Mouse (Mus musculus) A20 (cell line): Measurements from ENCODE around the gene Fzd5.

Experiments
- DNase-seq: peaks from one replicate; pipeline ENCODE4 v3.0.0-alpha.2; 2011; ENCODE audit warnings: low read depth, low spot score

The Fzd5 gene

DNA sequence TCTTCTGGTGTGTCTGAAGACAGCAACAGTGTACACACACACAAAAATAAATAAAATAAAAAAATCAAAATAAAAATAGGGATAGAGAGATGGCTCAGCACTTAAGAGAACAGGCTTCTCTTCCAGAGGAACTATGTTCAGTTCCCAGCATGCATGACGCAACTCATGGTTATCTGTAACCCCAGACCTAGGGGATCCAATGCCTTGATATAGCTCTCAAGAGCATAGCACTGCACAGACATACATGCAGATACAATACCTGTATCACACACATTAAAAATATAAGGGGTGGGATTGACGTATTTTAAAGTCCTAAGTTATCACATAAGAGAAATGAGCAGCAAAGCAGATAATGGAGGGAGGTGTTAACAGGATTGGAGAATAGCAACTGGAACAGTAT, 53.1 kb downstream of the Fzd5 start:
- no peak for DNase-seq

DNA sequence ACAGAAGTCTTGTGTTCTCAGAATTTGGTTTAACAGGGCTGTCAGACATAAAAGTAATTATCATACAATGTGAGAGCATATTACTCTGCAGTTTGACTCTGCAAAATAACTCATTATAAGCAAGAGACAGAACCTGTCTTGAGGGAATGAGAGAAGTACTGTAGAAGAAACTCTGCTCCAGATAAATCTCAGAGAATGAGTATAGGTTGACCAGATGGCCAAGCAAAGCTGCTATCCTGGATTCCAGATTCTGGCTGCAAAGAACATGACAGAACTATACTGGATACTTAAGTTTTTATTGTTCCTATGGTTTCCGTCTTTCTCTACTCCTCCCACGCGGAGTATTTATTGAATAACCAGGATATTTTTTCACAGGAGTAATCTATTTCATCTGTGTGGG, 54.5 kb downstream of the Fzd5 start:
- no peak for DNase-seq

DNA sequence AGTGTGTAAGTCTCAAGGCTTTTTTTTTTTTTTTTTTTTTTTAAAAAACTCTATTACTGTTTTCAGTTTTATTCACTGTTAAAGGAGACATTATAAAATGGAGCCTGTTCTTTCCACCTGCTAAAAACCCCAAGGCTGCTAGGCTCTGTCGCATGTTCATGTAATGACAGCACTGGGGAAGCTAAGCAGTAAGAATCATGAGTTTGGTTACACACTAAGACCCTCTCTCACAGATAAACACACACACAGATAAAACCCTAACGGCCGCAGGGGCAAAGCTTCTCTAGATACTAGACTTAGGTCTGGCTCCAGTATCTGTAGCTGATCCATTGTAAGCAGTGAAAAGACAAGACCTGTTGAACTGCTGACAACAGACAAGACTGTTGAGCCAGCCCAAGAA, 56.1 kb downstream of the Fzd5 start:
- no peak for DNase-seq
